Mouse (Mus musculus) CH12.LX (cell line): ENCODE results near the gene Tle6. TPM values are rescaled to one million over a fixed set of nuclear protein-coding genes. Genes with fewer than 3 reads are reported as not detected.

ENCODE experiments used
- DNase-seq: peaks from one replicate; pipeline ENCODE4 v3.0.0-alpha.2; 2013; ENCODE audit errors: extremely low read depth
- H3K27ac ChIP-seq: 2 replicates; pipeline ENCODE4 v1.5.1; 2012; ENCODE audit warnings: low read depth, mild to moderate bottlenecking, control low read depth, moderate library complexity; ENCODE audit not compliant: insufficient read depth
- H3K27me3 ChIP-seq: replicated peaks from 2 replicates; pipeline ENCODE3; 2012; ENCODE audit warnings: inconsistent platforms
- H3K36me3 ChIP-seq, 2 experiments: replicated peaks in 1 of 2; 2 replicates each; pipeline versions ENCODE3 to v1.6.1; 2012; ENCODE audit warnings: inconsistent platforms in 1 of 2, low read length in 1 of 2, mild to moderate bottlenecking in 1 of 2, mixed read lengths in 1 of 2, moderate library complexity in 1 of 2; ENCODE audit not compliant: control insufficient read depth in 1 of 2, insufficient read depth in 1 of 2
- H3K4me1 ChIP-seq, 2 experiments: 2 replicates each; pipeline ENCODE4 v1.6.1; 2012; ENCODE audit warnings: inconsistent platforms in 1 of 2, moderate library complexity in 1 of 2; ENCODE audit not compliant: insufficient read depth in 2 of 2, control insufficient read depth in 1 of 2
- H3K4me2 ChIP-seq: 2 replicates; pipeline ENCODE4 v1.6.1; 2012; ENCODE audit warnings: low read depth, mild to moderate bottlenecking, control low read depth; ENCODE audit not compliant: poor library complexity, insufficient read depth, severe bottlenecking
- H3K4me3 ChIP-seq, 3 experiments: fragments of 150-350 bp in 1 of 3; sonication (generic) in 1 of 3; replicated peaks in 1 of 3; 2 replicates each; pipeline versions ENCODE3 to v1.5.1; 2011 to 2012; ENCODE audit warnings: low read depth in 2 of 3, low read length in 2 of 3, mild to moderate bottlenecking in 2 of 3, moderate library complexity in 2 of 3, control low read depth in 1 of 3, improper control_type of control experiment in 1 of 3, inconsistent platforms in 1 of 3, mixed read lengths in 1 of 3; ENCODE audit not compliant: poor library complexity in 1 of 3
- H3K79me2 ChIP-seq: replicated peaks from 2 replicates; pipeline ENCODE4 v1.6.1; 2012; ENCODE audit warnings: mild to moderate bottlenecking, moderate library complexity; ENCODE audit not compliant: control insufficient read depth, poor library complexity, insufficient read depth, severe bottlenecking; ENCODE audit errors: extremely low read depth
- H3K9ac ChIP-seq: 2 replicates; pipeline ENCODE4 v1.6.1; 2012; ENCODE audit warnings: low read depth, mild to moderate bottlenecking, control low read depth, moderate library complexity; ENCODE audit not compliant: insufficient read depth
- H3K9me3 ChIP-seq: replicated peaks from 2 replicates; pipeline ENCODE3; 2012; ENCODE audit warnings: low read length, inconsistent platforms, mixed read lengths
- BHLHE40 ChIP-seq: IDR thresholded peaks from 2 replicates; pipeline ENCODE4 v1.6.1; 2011; ENCODE audit warnings: mild to moderate bottlenecking, low read depth, low read length, improper control_type of control experiment
- CHD1 ChIP-seq: IDR thresholded peaks from 2 replicates; pipeline ENCODE4 v1.6.1; 2012; ENCODE audit warnings: low read depth, low read length, improper control_type of control experiment, inconsistent platforms
- E2F4 ChIP-seq: IDR thresholded peaks from 2 replicates; pipeline ENCODE4 v1.6.1; 2011; ENCODE audit warnings: low read depth, low read length, improper control_type of control experiment; ENCODE audit not compliant: insufficient replicate concordance
- ELF1 ChIP-seq: IDR thresholded peaks from 2 replicates; pipeline ENCODE4 v1.6.1; 2014; ENCODE audit warnings: low read depth, mild to moderate bottlenecking, inconsistent platforms, low read length, improper control_type of control experiment
- EP300 ChIP-seq: IDR thresholded peaks from 2 replicates; pipeline ENCODE4 v1.6.1; 2011; ENCODE audit warnings: low read length, improper control_type of control experiment
- ETS1 ChIP-seq: conservative IDR thresholded peaks from 2 replicates; pipeline ENCODE4 v1.6.1; 2012; ENCODE audit warnings: low read depth, mild to moderate bottlenecking, inconsistent platforms, low read length, improper control_type of control experiment, moderate library complexity
- GABPA ChIP-seq: IDR thresholded peaks from 2 replicates; pipeline ENCODE4 v1.6.1; 2012; ENCODE audit warnings: low read depth, low read length, improper control_type of control experiment, inconsistent platforms; ENCODE audit not compliant: insufficient replicate concordance
- HCFC1 ChIP-seq: IDR thresholded peaks from 2 replicates; pipeline ENCODE4 v1.6.1; 2012; ENCODE audit warnings: low read depth, mild to moderate bottlenecking, inconsistent platforms, low read length, improper control_type of control experiment
- IRF4 ChIP-seq: IDR thresholded peaks from 2 replicates; pipeline ENCODE4 v1.6.1; 2014; ENCODE audit warnings: low read depth, mild to moderate bottlenecking, inconsistent platforms, low read length, improper control_type of control experiment
- JUN ChIP-seq: IDR thresholded peaks from 2 replicates; pipeline ENCODE4 v1.6.1; 2011; ENCODE audit warnings: low read depth, mild to moderate bottlenecking, low read length, improper control_type of control experiment, moderate library complexity; ENCODE audit not compliant: insufficient read depth
- KAT2A ChIP-seq: IDR thresholded peaks from 2 replicates; pipeline ENCODE4 v1.6.1; 2012; ENCODE audit warnings: low read length, improper control_type of control experiment, inconsistent platforms; ENCODE audit not compliant: insufficient replicate concordance
- MAFK ChIP-seq: IDR thresholded peaks from 2 replicates; pipeline ENCODE4 v1.6.1; 2011; ENCODE audit warnings: low read length, improper control_type of control experiment; ENCODE audit not compliant: insufficient replicate concordance
- MAZ ChIP-seq: IDR thresholded peaks from 2 replicates; pipeline ENCODE4 v1.6.1; 2012; ENCODE audit warnings: low read depth, mild to moderate bottlenecking, inconsistent platforms, low read length, improper control_type of control experiment, moderate library complexity
- MEF2A ChIP-seq: IDR thresholded peaks from 2 replicates; pipeline ENCODE4 v1.6.1; 2014; ENCODE audit warnings: low read depth, mild to moderate bottlenecking, inconsistent platforms, low read length, improper control_type of control experiment, borderline replicate concordance
- MYC ChIP-seq: IDR thresholded peaks from 2 replicates; pipeline ENCODE4 v1.6.1; 2011; ENCODE audit warnings: low read depth, mild to moderate bottlenecking, improper control_type of control experiment, low read length
- PAX5 ChIP-seq: IDR thresholded peaks from 2 replicates; pipeline ENCODE4 v1.6.1; 2012; ENCODE audit warnings: low read length, inconsistent platforms, mixed read lengths
- POLR2A ChIP-seq: IDR thresholded peaks from 2 replicates; pipeline ENCODE4 v1.6.1; 2011; ENCODE audit warnings: low read depth, mild to moderate bottlenecking, improper control_type of control experiment, low read length
- POLR2AphosphoS2 ChIP-seq: IDR thresholded peaks from 2 replicates; pipeline ENCODE4 v1.6.1; 2011; ENCODE audit warnings: low read depth, low read length, improper control_type of control experiment
- RAD21 ChIP-seq: IDR thresholded peaks from 2 replicates; pipeline ENCODE4 v1.6.1; 2011; ENCODE audit warnings: low read depth, mild to moderate bottlenecking, low read length, improper control_type of control experiment, moderate library complexity
- RCOR1 ChIP-seq: conservative IDR thresholded peaks from 2 replicates; pipeline ENCODE4 v1.6.1; 2012; ENCODE audit warnings: low read depth, mild to moderate bottlenecking, inconsistent platforms, low read length, improper control_type of control experiment
- TBP ChIP-seq: conservative IDR thresholded peaks from 2 replicates; pipeline ENCODE4 v1.6.1; 2011; ENCODE audit warnings: low read depth, low read length, improper control_type of control experiment
- TCF12 ChIP-seq: IDR thresholded peaks from 2 replicates; pipeline ENCODE4 v1.6.1; 2014; ENCODE audit warnings: low read depth, mild to moderate bottlenecking, inconsistent platforms, low read length, improper control_type of control experiment
- UBTF ChIP-seq: IDR thresholded peaks from 2 replicates; pipeline ENCODE4 v1.6.1; 2012; ENCODE audit warnings: low read depth, mild to moderate bottlenecking, inconsistent platforms, low read length, improper control_type of control experiment, moderate library complexity
- USF1 ChIP-seq: IDR thresholded peaks from 2 replicates; pipeline ENCODE4 v1.6.1; 2014; ENCODE audit warnings: low read depth, mild to moderate bottlenecking, inconsistent platforms, low read length, improper control_type of control experiment
- USF2 ChIP-seq: conservative IDR thresholded peaks from 2 replicates; pipeline ENCODE4 v1.6.1; 2011; ENCODE audit warnings: low read depth, low read length, improper control_type of control experiment
- ZC3H11A ChIP-seq: IDR thresholded peaks from 2 replicates; pipeline ENCODE4 v1.6.1; 2012; ENCODE audit warnings: low read depth, mild to moderate bottlenecking, inconsistent platforms, low read length, improper control_type of control experiment
- ZKSCAN1 ChIP-seq: IDR thresholded peaks from 2 replicates; pipeline ENCODE4 v1.6.1; 2012; ENCODE audit warnings: low read depth, inconsistent platforms, low read length, improper control_type of control experiment, borderline replicate concordance
- ZNF384 ChIP-seq: IDR thresholded peaks from 2 replicates; pipeline ENCODE4 v1.6.1; 2012; ENCODE audit warnings: low read depth, low read length, improper control_type of control experiment, inconsistent platforms
- dilution Hi-C: fragments of 300-500 bp; cut with MboI; formaldehyde crosslinking; loops from 2 replicates; pipeline ENCODE4 v1.14.3; 2020; ENCODE audit warnings: low sequenced_read_pairs; ENCODE audit not compliant: extremely low pct_unique_long_range_greater_than_20kb, extremely low pct_ligation_motif_present
- in situ Hi-C: fragments of 300-500 bp; cut with MboI; formaldehyde crosslinking; loops from 3 replicates; pipeline ENCODE4 v1.14.3; 2019; ENCODE audit warnings: low sequenced_read_pairs, low pct_ligation_motif_present, low pct_unique_long_range_greater_than_20kb, mixed read lengths
- polyA plus RNA-seq: library from polyadenylated mRNA; unstranded; fragments of >175 nt; gene quantifications from 2 replicates; pipeline ENCODE4 v1.2.1, GENCODE M21; 2012; ENCODE audit warnings: low read depth; ENCODE audit not compliant: insufficient read length
- total RNA-seq, 2 experiments: library from RNA; depleted of rRNA; stranded (reverse); fragments of 300-350 nt in 1 of 2; fragments of >200 nt in 1 of 2; gene quantifications; 2 replicates each; pipeline ENCODE4 v1.2.3; 2012 to 2014

Gene Tle6
- total and polyA plus RNA-seq, 3 experiments = 0.39 to 1.3 (median 1.2) TPM

- H3K9me3 ChIP-seq = no peaks in the 10 kb centered on the region
- no peak for DNase-seq
- peaks cover 9 to 27% of the 10 kb centered on the region in 2 experiments for H3K36me3 ChIP-seq
- dilution Hi-C loops = no loop called here
- H3K27me3 ChIP-seq = peaks cover 24% of the 10 kb centered on the region
- TF ChIP-seq MAZ (no peak), ZNF384 (no peak), USF1 (no peak), TCF12 (no peak), BHLHE40 (no peak), TBP (no peak), RAD21 (no peak), ETS1 (no peak), GABPA (no peak), KAT2A (no peak), POLR2A (no peak), UBTF (no peak), E2F4 (no peak), MEF2A (no peak)
- in situ Hi-C loops = no loop called here
- H3K27ac ChIP-seq = peak overlapping the region; percentile 85
- no peaks in the 10 kb centered on the region for H3K79me2 ChIP-seq
- H3K9ac ChIP-seq = peak overlapping the region; percentile 69
- H3K4me3 ChIP-seq = peak overlapping the region; percentile 69 to 96 (median 78)
- peaks cover 17 to 36% of the 10 kb centered on the region in 2 experiments for H3K4me1 ChIP-seq
- peak overlapping the region; percentile 47 for H3K4me2 ChIP-seq
Observed at GRCm38 (mm10) chr10:81627836-81628220, 27.0 kb upstream of the Tle6 start.

- peak within 1 kb of the TSS; percentile 55 for H3K4me2 ChIP-seq
- H3K36me3 ChIP-seq = peaks cover 15 to 33% of the 10 kb centered on the region in 2 experiments
- no peaks in the 10 kb centered on the region for H3K79me2 ChIP-seq
- H3K4me1 ChIP-seq = peaks cover 17 to 36% of the 10 kb centered on the region in 2 experiments
- peak within 1 kb of the TSS; percentile 69 to 96 (median 78) for H3K4me3 ChIP-seq
- peak; percentile 96 for DNase-seq
- H3K9ac ChIP-seq = peak within 1 kb of the TSS; percentile 86
- in situ Hi-C loops (no loop called here), dilution Hi-C loops (no loop called here)
- H3K27me3 ChIP-seq = peaks cover 19% of the 10 kb centered on the region
- H3K27ac ChIP-seq = peak within 1 kb of the TSS; percentile 85
- no peaks in the 10 kb centered on the region for H3K9me3 ChIP-seq
- TF ChIP-seq HCFC1 = peak; percentile 93
- peak; percentile 30 for TF ChIP-seq ETS1
- TF ChIP-seq KAT2A = peak; percentile 83; the same call in 1 of the 2 replicates
- no peak for TF ChIP-seq ZKSCAN1
- no peak; the same call in 1 of the 2 replicates for TF ChIP-seq E2F4
- TF ChIP-seq RAD21 = no peak
- TF ChIP-seq USF2 = no peak
- no peak for TF ChIP-seq USF1
- TF ChIP-seq IRF4 = peak; percentile 79
- TF ChIP-seq MEF2A = peak; percentile 47
- TF ChIP-seq ELF1 = peak; percentile 84
- TF ChIP-seq MAFK = 0 out of 2 replicates have a peak, but pooled peaks have one; percentile 53
- no peak for TF ChIP-seq MYC
- TF ChIP-seq POLR2AphosphoS2 = peak; percentile 74; the same call in 1 of the 2 replicates
- no peak for TF ChIP-seq ZC3H11A
- TF ChIP-seq EP300 = no peak
- no peak for TF ChIP-seq CHD1
- TF ChIP-seq RCOR1 = no peak
- no peak for TF ChIP-seq PAX5
- TF ChIP-seq JUN = no peak
- no peak for TF ChIP-seq ZNF384
- peak; percentile 98 for TF ChIP-seq MAZ
Observed at GRCm38 (mm10) chr10:81626994-81627835, 26.3 kb upstream of the Tle6 start, which contains the start of gene Sirt6. Gene Sirt6, minus strand, starts transcription at chr10:81627797.
